Mouse (Mus musculus) hindbrain, embryonic 12.5 days (tissue): Measurements from ENCODE around the gene Mcf2l. TPM values are rescaled to one million over a fixed set of nuclear protein-coding genes. Genes with fewer than 3 reads are reported as not detected.

Source experiments
- ATAC-seq: fragments of 200-750 bp; cut with Nextera tagmentation; 2 replicates; pipeline ENCODE4 v1.8.0; 2017; ENCODE audit warnings: moderate TSS enrichment; ENCODE audit not compliant: low FRiP score
- H3K27ac ChIP-seq: fragments of 300-500 bp; sonication (generic); 2 replicates; pipeline ENCODE4 v1.5.1; 2016; ENCODE audit warnings: mild to moderate bottlenecking
- H3K27me3 ChIP-seq: fragments of 300-500 bp; sonication (generic); 2 replicates; pipeline ENCODE4 v1.6.1; 2016; ENCODE audit warnings: mild to moderate bottlenecking
- H3K36me3 ChIP-seq: fragments of 300-500 bp; sonication (generic); 2 replicates; pipeline ENCODE4 v1.6.1; 2016; ENCODE audit warnings: mild to moderate bottlenecking
- H3K4me1 ChIP-seq: fragments of 300-500 bp; sonication (generic); 2 replicates; pipeline ENCODE4 v1.6.1; 2016
- H3K4me2 ChIP-seq: fragments of 300-500 bp; sonication (generic); replicated peaks from 2 replicates; pipeline ENCODE4 v1.6.1; 2016; ENCODE audit warnings: mild to moderate bottlenecking
- H3K4me3 ChIP-seq: fragments of 300-500 bp; sonication (generic); 2 replicates; pipeline ENCODE4 v1.5.1; 2016; ENCODE audit warnings: mild to moderate bottlenecking
- H3K9ac ChIP-seq: fragments of 300-500 bp; sonication (generic); 2 replicates; pipeline ENCODE4 v1.6.1; 2016; ENCODE audit warnings: mild to moderate bottlenecking, moderate library complexity
- H3K9me3 ChIP-seq: fragments of 300-500 bp; sonication (generic); replicated peaks from 2 replicates; pipeline ENCODE4 v1.6.1; 2016; ENCODE audit warnings: mild to moderate bottlenecking
- WGBS: fragments of 180-500 bp; shearing (Covaris S2); methylation state at CpG from one replicate; pipeline ENCODE4 v1.1.7; 2016; 5-methylcytosine and 5-hydroxymethylcytosine counted together
- polyA plus RNA-seq: library from polyadenylated mRNA; unstranded; fragments of >200 nt; fragmentation: Nextera tagmentation; extraction: Ambion mirVana; gene quantifications from 2 replicates; pipeline ENCODE4 v1.2.1, GENCODE M21; 2016

Mcf2l gene
- polyA plus RNA-seq = 98.3 TPM in 2 replicates

- peak; percentile 75 for ATAC-seq
- 1% methylated on average over 29 of the region's 30 CpGs for WGBS
- Histone ChIP-seq H3K27ac (0 out of 2 replicates have a peak within 1 kb of the TSS, but pooled peaks have one; percentile 24), H3K4me2 (peak within 1 kb of the TSS; percentile 66), H3K27me3 (0 out of 2 replicates have a peak, but pooled peaks cover 3% of the 10 kb centered on the region), H3K4me1 (peaks cover 45% of the 10 kb centered on the region), H3K4me3 (peak within 1 kb of the TSS; percentile 42), H3K9me3 (no peaks in the 10 kb centered on the region), H3K9ac (peak within 1 kb of the TSS; percentile 67), H3K36me3 (no peaks in the 10 kb centered on the region)
Measured at GRCm38 (mm10) chr8:12873357-12874046, at the start of gene Mcf2l. Gene Mcf2l, plus strand, starts transcription at chr8:12873806.

- Histone ChIP-seq H3K9me3 (no peaks in the 10 kb centered on the region), H3K4me1 (peaks cover 22% of the 10 kb centered on the region), H3K4me3 (no peak overlapping the region), H3K36me3 (peaks cover 51% of the 10 kb centered on the region), H3K4me2 (no peak overlapping the region), H3K27me3 (no peaks in the 10 kb centered on the region), H3K9ac (no peak overlapping the region), H3K27ac (no peak overlapping the region)
- ATAC-seq = no peak
- 55% methylated on average over 10 of the region's 10 CpGs for WGBS
Measured at GRCm38 (mm10) chr8:12824562-12824961, 49.0 kb upstream of the Mcf2l start.

GRCm38 (mm10) chr8:12825236-12825635 is 48.4 kb upstream of the Mcf2l start:
- peaks cover 26% of the 10 kb centered on the region for H3K4me1 ChIP-seq
- peaks cover 53% of the 10 kb centered on the region for H3K36me3 ChIP-seq
- no peaks in the 10 kb centered on the region for H3K9me3 ChIP-seq
- no peak for ATAC-seq
- H3K4me3 ChIP-seq = no peak overlapping the region
- no peak overlapping the region for H3K9ac ChIP-seq
- H3K4me2 ChIP-seq = no peak overlapping the region
- WGBS = 55% methylated on average over 6 of the region's 6 CpGs
- no peak overlapping the region for H3K27ac ChIP-seq
- H3K27me3 ChIP-seq = no peaks in the 10 kb centered on the region

GRCm38 (mm10) chr8:12825686-12826237 is 47.8 kb upstream of the Mcf2l start:
- no peak overlapping the region for H3K27ac ChIP-seq
- no peak for ATAC-seq
- peaks cover 26% of the 10 kb centered on the region for H3K4me1 ChIP-seq
- H3K4me2 ChIP-seq = no peak overlapping the region
- WGBS = 79% methylated on average over 8 of the region's 8 CpGs
- H3K36me3 ChIP-seq = peaks cover 54% of the 10 kb centered on the region
- no peaks in the 10 kb centered on the region for H3K9me3 ChIP-seq
- H3K4me3 ChIP-seq = no peak overlapping the region
- no peaks in the 10 kb centered on the region for H3K27me3 ChIP-seq
- no peak overlapping the region for H3K9ac ChIP-seq

GRCm38 (mm10) chr8:12827124-12827523 is 46.5 kb upstream of the Mcf2l start:
- Histone ChIP-seq H3K27ac (no peak overlapping the region), H3K4me1 (peaks cover 34% of the 10 kb centered on the region), H3K36me3 (peaks cover 47% of the 10 kb centered on the region), H3K4me3 (no peak overlapping the region), H3K9me3 (no peaks in the 10 kb centered on the region), H3K4me2 (no peak overlapping the region), H3K9ac (no peak overlapping the region), H3K27me3 (no peaks in the 10 kb centered on the region)
- WGBS = 89% methylated on average over 9 of the region's 9 CpGs
- no peak for ATAC-seq

- Histone ChIP-seq H3K4me2 (no peak overlapping the region), H3K4me3 (no peak overlapping the region), H3K36me3 (peaks cover 36% of the 10 kb centered on the region), H3K9me3 (no peaks in the 10 kb centered on the region), H3K27me3 (no peaks in the 10 kb centered on the region), H3K27ac (no peak overlapping the region), H3K4me1 (peaks cover 41% of the 10 kb centered on the region), H3K9ac (no peak overlapping the region)
- no peak for ATAC-seq
- 88% methylated on average over 6 of the region's 6 CpGs for WGBS
Measured at GRCm38 (mm10) chr8:12828298-12828697, 45.3 kb upstream of the Mcf2l start.

- 43% methylated on average over 1 of the region's 1 CpGs for WGBS
- Histone ChIP-seq H3K9me3 (no peaks in the 10 kb centered on the region), H3K4me1 (peaks cover 32% of the 10 kb centered on the region), H3K4me2 (no peak overlapping the region), H3K4me3 (no peak overlapping the region), H3K9ac (no peak overlapping the region), H3K27ac (no peak overlapping the region), H3K36me3 (peaks cover 39% of the 10 kb centered on the region), H3K27me3 (no peaks in the 10 kb centered on the region)
- no peak for ATAC-seq
Measured at GRCm38 (mm10) chr8:12829381-12829780, 44.2 kb upstream of the Mcf2l start.

- Histone ChIP-seq H3K9me3 (no peaks in the 10 kb centered on the region), H3K27me3 (no peaks in the 10 kb centered on the region), H3K4me2 (no peak overlapping the region), H3K4me1 (peaks cover 30% of the 10 kb centered on the region), H3K27ac (no peak overlapping the region), H3K36me3 (peaks cover 55% of the 10 kb centered on the region), H3K9ac (no peak overlapping the region), H3K4me3 (no peak overlapping the region)
- WGBS = 64% methylated on average over 7 of the region's 7 CpGs
- peak; percentile 39 for ATAC-seq
Measured at GRCm38 (mm10) chr8:12831659-12832589, 41.7 kb upstream of the Mcf2l start.

GRCm38 (mm10) chr8:12833616-12834015 is 40.0 kb upstream of the Mcf2l start:
- 97% methylated on average over 5 of the region's 5 CpGs for WGBS
- Histone ChIP-seq H3K4me2 (no peak overlapping the region), H3K9ac (no peak overlapping the region), H3K36me3 (peaks cover 60% of the 10 kb centered on the region), H3K27me3 (no peaks in the 10 kb centered on the region), H3K4me3 (no peak overlapping the region), H3K27ac (no peak overlapping the region), H3K9me3 (no peaks in the 10 kb centered on the region), H3K4me1 (peaks cover 29% of the 10 kb centered on the region)
- ATAC-seq = no peak

- 88% methylated on average over 7 of the region's 7 CpGs for WGBS
- no peaks in the 10 kb centered on the region for H3K9me3 ChIP-seq
- H3K36me3 ChIP-seq = peaks cover 60% of the 10 kb centered on the region
- no peaks in the 10 kb centered on the region for H3K4me1 ChIP-seq
- H3K27me3 ChIP-seq = no peaks in the 10 kb centered on the region
- H3K4me3 ChIP-seq = no peak overlapping the region
- no peak overlapping the region for H3K4me2 ChIP-seq
- no peak overlapping the region for H3K27ac ChIP-seq
- no peak overlapping the region for H3K9ac ChIP-seq
- ATAC-seq = no peak
Measured at GRCm38 (mm10) chr8:12840834-12841233, 32.8 kb upstream of the Mcf2l start.

GRCm38 (mm10) chr8:12842342-12842995 is 31.1 kb upstream of the Mcf2l start:
- no peak overlapping the region for H3K27ac ChIP-seq
- H3K27me3 ChIP-seq = no peaks in the 10 kb centered on the region
- H3K36me3 ChIP-seq = peaks cover 56% of the 10 kb centered on the region
- H3K9me3 ChIP-seq = no peaks in the 10 kb centered on the region
- ATAC-seq = no peak
- WGBS = 92% methylated on average over 11 of the region's 11 CpGs
- H3K9ac ChIP-seq = no peak overlapping the region
- H3K4me2 ChIP-seq = no peak overlapping the region
- H3K4me1 ChIP-seq = no peaks in the 10 kb centered on the region
- no peak overlapping the region for H3K4me3 ChIP-seq
